Mouse (Mus musculus) embryonic fibroblast, embryonic 13.5 days (primary cell): Measurements from ENCODE around the gene Acot8.

Experiments used
- CTCF ChIP-seq: IDR thresholded peaks from 2 replicates; pipeline ENCODE4 v1.5.1; 2011; ENCODE audit warnings: mild to moderate bottlenecking, control low read depth, low read length, moderate library complexity, borderline replicate concordance; ENCODE audit not compliant: insufficient read depth
- POLR2A ChIP-seq: IDR thresholded peaks from 2 replicates; pipeline ENCODE4 v1.6.1; 2011; ENCODE audit warnings: low read depth, mild to moderate bottlenecking, control low read depth, low read length, moderate library complexity

DNA sequence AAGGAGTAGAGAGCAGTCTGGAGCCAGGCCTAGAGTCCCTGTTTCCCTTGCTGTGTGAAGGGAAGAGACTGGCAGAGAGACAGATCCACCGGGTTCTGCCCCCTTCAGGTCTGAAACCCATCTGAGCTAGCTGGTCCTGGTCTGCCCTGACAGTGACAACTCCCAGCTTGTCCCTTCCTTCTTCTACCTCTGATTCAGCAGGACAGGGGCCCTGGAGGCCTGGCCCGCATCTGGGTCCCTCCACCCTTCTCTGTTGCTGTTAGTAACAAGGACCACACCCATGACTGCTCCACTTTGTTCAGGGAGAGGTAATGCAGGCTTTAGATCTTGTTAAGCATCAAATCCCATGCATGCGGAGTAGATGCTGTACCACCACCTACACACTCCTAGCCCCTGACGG is 16.3 kb downstream of the Acot8 start:
- no peak for TF ChIP-seq POLR2A
- TF ChIP-seq CTCF, result no peak
